Mouse (Mus musculus): ENCODE data around the gene Rbm17. TPM values are rescaled to one million over a fixed set of nuclear protein-coding genes. Genes with fewer than 3 reads are reported as not detected.
"Not testable (repeated sequence)": the region's sequence is repeated elsewhere in the genome, so short reads cannot be mapped to it uniquely, and the experiment has no call there.

Rbm17 gene
- total RNA-seq, 2 experiments from 2014 or later, result 85.7 to 86.6 TPM

DNA sequence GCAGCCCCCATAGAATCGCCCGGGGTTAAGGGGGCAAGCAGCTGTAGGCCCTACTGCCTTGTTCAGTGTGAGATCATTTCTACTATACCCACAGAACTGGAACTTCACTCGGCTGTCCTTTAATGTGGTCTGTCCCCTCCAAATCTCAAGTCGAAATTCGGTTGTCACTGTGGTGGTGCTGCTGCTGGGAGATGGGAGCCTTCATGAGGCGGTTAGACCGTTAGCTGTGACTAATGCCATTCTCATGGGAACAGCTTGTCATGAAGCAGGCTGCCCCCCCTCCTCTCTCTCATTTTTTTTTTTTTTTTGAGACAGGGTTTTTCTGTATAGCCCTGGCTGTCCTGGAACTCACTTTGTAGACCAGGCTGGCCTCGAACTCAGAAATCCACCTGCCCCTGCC lies 19.2 kb upstream of the Rbm17 start:
- Histone ChIP-seq H3K4me3 (no peak overlapping the region), H3K27ac (no peak overlapping the region)
- no peak for TF ChIP-seq CTCF (conservative IDR thresholded peaks at IDR 0.05)
- no peak for DNase-seq (ENCODE audit: low spot score in 2 of 2)

DNA sequence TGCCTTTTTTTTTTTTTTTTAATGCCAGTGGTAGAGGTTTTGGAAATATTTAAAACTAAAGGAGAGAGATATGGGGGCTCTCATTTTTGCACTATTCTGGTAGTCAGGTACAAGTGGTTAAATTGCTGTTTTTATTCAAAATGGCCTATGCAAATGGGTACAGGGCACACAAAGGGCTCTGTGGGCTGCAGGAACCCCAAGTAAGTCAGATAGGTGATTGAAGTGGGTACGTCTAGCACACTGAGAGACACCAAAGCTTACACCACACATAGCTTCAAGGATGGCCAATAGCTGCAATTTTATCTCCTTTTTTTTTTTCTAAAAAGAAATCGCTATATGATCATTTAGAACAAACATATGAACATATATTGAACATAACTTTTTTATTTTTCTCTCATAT lies 15.6 kb upstream of the Rbm17 start:
- DNase-seq (ENCODE audit: low spot score in 2 of 2), result no peak
- TF ChIP-seq CTCF (conservative IDR thresholded peaks at IDR 0.05), result no peak
- Histone ChIP-seq H3K27ac (no peak overlapping the region), H3K4me3 (no peak overlapping the region)

DNA sequence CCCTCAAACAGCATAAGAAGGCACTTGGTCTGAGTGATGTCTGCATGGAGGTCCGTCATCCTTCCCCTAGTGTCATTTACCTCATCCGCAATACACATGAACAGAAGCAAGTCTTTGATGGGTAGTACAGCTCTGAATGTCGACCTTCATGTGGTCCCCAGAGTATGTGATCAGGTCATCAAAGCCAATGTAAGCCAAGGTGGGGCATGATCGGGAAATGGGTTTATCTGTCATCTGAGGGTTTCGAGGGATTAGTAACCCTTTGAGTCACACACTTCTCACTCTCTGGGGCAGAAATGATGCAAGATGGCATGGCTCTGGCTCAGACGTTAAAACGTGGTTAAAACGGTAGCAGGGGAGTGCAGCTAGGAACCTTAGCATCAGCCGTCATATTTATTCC lies 12.9 kb upstream of the Rbm17 start:
- no peak for DNase-seq (ENCODE audit: low spot score in 2 of 2)
- no peak overlapping the region for H3K27ac ChIP-seq
- TF ChIP-seq CTCF (conservative IDR thresholded peaks at IDR 0.05), result no peak

DNA sequence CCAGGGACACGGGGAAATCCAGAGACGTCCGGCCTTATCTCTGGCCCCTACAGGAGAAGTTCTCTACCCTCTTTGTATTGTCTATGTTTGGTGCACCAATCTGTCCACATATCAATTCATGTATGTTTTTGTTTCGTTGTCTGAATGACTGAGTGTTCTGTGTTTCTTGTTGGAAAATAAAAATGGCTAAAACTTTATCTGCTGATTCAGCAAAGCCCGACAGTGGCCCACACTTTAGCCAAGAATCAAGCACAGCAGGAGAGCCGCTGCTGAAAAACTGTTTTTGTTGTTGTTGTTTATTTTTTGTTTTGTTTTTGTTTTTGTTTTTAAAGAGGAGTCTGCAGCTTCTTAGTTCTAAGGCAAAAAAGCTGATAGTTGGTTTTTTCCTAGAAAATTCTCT lies 9.0 kb upstream of the Rbm17 start:
- H3K4me3 ChIP-seq; H3K27ac ChIP-seq; DNase-seq (ENCODE audit: low spot score in 2 of 2): not testable (repeated sequence)

More for the DNA sequence above, 12.9 kb upstream of the Rbm17 start:
- H3K4me3 ChIP-seq, result no peak overlapping the region

DNA sequence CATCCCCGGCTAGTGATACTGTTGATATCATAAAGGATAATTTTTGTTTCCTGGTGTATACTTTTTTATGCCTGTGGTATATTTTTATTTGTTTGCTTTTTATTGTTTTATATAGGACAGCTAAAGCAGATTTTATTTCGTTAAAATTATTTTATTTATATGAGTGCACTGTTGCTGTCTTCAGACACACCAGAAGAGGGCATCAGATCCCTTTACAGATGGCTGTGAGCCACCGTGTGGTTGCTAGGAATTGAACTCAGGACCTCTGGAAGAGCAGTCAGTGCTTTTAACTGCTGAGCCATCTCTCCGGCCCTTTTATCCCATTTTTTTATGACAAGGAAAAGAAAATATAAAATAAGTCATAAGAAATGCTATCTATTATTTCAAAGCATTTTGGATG lies 2.8 kb upstream of the Rbm17 start:
- H3K27ac ChIP-seq; DNase-seq (ENCODE audit: low spot score in 2 of 2); H3K4me3 ChIP-seq: not testable (repeated sequence)
- peak; percentile 18; the same call in 1 of the 2 replicates for TF ChIP-seq CTCF (conservative IDR thresholded peaks at IDR 0.05)

DNA sequence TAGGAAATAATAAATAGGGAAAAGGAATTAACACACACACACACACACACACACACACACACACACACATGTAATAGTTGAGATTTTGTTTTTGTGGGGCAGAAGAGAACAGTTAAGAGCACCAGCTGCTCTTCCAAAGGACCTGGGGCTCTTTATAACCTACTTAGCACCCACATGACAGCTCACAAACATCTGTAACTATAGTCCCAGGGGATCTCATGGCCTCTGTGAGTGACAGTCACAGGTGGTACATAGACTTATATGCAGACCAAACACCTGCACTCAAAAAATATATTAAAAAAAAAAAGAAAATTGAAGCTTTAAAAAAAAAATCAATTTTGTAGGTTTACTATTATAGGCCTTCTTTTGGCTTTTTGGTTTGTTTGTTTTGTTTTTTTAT lies 958 bp upstream of the Rbm17 start:
- DNase-seq (ENCODE audit: low spot score in 2 of 2), result no peak
- no peak overlapping the region for H3K27ac ChIP-seq
- no peak overlapping the region for H3K4me3 ChIP-seq
- TF ChIP-seq CTCF (conservative IDR thresholded peaks at IDR 0.05), result no peak

DNA sequence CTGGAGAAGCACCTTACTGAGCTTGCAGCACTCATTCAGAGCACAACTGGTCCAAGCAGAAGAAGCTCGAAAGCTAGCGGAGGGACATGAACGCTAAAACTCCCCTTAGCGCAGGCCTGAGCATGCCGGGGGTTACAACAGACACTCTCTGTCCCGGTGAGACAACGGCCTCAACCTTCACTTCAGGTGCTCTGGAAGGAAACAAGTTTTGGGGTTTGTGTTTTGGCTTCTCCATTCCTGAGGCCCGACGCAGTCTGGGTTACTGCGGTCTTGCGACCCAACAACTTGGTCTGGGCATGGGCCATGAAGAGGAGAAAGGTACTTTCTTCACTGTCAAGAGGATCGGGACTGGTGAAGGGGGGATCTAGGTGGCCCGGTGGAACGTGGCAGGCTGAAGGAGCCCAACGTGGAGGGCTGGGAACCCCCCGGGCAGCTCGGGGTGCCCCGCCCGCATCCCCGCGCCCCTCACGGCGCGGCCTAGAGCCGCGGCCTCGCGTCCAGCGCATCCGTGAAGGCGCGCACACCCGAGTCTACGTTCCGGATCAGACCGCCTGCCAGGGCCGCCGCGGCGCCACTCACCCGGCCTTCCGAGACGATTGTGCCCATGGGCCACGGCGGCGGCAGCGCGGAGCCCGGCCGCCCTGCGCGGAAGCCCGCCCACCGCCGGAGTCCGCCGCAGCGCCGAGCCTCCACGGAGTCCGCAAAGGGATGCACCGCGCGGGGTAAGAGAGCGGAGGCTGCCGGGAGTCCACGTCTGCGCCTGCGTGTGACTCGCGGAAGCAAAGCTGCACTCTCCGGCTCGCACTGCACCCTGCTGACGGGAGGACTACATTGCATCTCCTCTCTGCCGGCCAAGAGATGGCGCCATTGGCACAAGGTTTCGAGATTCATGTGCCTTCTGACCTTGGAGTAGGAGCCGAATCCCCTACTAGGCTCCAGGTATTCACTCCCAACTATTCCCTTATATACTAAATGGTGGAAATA lies 1.2 kb downstream of the Rbm17 start:
- peak; percentile 99 for TF ChIP-seq CTCF (conservative IDR thresholded peaks at IDR 0.05)
- DNase-seq (ENCODE audit: low spot score in 2 of 2), result peak; percentile 94 to 95
- Histone ChIP-seq H3K4me3 (peak overlapping the region; percentile 72), H3K27ac (peak overlapping the region; percentile 95)

DNA sequence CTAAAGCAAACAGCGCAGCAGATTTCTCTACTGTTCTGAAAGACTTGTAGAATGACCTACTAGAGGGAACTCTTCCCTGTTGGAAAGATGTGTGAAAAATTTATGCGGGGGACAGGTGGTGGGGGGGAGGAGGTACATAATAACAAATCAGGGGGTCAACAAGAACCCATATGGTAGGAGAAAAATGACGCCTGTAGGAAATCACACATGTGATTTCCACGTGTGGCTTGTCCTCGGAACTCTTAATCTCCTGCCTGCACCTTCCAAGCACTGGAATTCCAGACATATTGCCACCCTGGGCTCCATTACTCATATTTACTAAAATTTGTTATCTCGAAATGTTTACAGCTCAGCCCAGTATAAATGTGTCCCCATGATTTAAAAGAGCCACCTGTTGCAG lies 2.2 kb downstream of the Rbm17 start:
- H3K27ac ChIP-seq, result no peak overlapping the region
- DNase-seq (ENCODE audit: low spot score in 2 of 2), result no peak
- no peak for TF ChIP-seq CTCF (conservative IDR thresholded peaks at IDR 0.05)
- H3K4me3 ChIP-seq, result peak overlapping the region; percentile 72

DNA sequence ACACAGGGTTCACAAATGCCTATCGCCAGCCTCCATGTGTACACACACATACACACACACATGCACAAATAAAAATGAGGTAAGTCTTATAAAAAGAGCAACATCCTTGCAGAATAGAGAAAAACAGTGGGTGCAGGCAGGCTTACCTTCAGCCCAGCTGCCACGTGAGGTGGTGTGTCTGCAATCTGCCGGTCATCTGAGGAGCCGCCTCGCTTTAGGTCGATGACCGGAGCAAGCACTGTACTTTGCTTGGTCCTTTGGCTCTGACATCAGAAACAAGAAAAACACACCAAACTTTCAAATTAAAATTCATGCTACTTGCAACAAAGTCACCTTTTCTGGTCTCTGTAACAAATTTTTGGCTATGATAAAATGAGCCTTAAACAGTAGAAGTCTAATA lies 6.0 kb downstream of the Rbm17 start:
- Histone ChIP-seq H3K4me3 (no peak overlapping the region), H3K27ac (no peak overlapping the region)
- no peak for TF ChIP-seq CTCF (conservative IDR thresholded peaks at IDR 0.05)
- no peak for DNase-seq (ENCODE audit: low spot score in 2 of 2)

DNA sequence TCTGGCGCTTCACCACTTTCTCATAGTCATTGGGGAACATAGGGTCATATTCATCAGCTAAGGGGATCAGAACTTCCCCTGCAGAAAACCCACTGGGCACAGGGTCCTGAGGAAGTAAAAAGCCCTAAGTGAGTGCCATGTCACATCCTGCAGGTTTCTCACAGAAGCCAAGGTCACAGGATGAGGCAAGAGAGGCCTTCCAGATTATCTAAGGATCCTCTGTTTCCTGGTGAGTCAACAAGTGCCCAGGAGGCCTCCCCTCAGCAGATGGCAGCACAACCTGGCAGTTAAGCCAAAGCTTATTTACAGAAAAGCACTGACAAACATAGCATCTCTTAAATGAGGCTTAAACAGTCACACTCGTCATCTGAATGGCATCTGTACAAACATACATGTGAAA lies 7.3 kb downstream of the Rbm17 start:
- H3K4me3 ChIP-seq, result no peak overlapping the region
- TF ChIP-seq CTCF (conservative IDR thresholded peaks at IDR 0.05), result no peak
- no peak overlapping the region for H3K27ac ChIP-seq
- DNase-seq (ENCODE audit: low spot score in 2 of 2), result no peak

DNA sequence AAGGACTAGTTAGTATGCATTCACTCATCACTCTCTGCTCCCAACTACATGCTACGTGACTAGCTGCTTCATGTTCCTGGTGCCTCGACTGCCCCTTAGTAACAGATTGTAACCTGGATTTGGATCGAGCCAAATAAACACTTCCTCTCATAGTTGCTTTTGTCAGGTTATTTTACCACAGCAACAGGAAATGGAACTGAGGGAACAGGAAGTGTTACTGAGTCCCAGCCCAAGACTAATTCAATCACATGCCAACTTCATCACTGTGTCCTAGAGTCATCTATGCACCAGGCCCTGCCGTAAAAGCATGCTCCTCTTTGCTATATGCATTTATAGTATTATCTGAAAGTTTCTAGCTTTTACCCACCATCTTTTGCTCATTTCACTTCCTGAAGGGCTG lies 16.0 kb downstream of the Rbm17 start:
- no peak for TF ChIP-seq CTCF (conservative IDR thresholded peaks at IDR 0.05)
- DNase-seq (ENCODE audit: low spot score in 2 of 2), result no peak
- Histone ChIP-seq H3K27ac (no peak overlapping the region), H3K4me3 (no peak overlapping the region)

DNA sequence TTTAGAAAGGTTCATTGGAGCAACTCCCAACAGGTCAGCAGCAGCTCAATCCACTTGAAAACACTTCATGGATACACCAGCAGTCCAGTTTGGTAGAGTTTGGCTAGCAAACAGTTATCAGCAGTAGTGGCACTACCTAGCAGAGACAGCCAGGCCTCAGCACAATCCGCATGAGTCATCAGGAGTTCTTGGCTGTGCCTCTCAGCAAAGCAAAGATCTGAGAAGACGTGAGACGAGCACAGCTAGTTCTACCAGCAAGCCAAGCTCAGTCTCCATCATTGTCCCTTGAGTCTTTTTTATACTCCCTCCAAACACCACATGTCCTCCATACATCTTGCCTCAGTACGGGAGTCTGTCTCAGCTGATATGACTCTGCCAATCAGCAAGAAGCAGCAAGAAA lies 24.6 kb downstream of the Rbm17 start:
- Histone ChIP-seq H3K4me3 (no peak overlapping the region), H3K27ac (no peak overlapping the region)
- no peak for TF ChIP-seq CTCF (conservative IDR thresholded peaks at IDR 0.05)
- no peak for DNase-seq (ENCODE audit: low spot score in 2 of 2)

DNA sequence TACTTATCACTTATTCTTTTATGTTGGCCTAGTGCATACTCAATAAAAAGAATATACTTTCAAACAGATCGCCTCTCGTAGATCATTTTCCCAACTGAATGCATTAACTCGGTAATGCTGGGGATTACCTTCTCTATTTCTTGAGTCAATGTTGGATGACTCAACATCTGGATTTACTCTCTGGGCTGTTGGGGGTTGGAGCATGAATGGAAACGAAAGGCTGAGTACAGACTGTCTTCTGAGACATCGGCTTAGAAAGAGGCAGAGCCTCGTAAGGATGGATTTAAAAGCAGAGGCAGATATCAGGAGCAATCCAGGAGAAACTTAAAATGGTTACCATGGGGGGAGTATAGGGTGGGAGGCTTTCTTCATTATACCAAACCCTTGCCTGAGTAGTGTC lies 25.8 kb downstream of the Rbm17 start:
- H3K4me3 ChIP-seq, result no peak overlapping the region
- no peak for TF ChIP-seq CTCF (conservative IDR thresholded peaks at IDR 0.05)
- no peak for DNase-seq (ENCODE audit: low spot score in 2 of 2)

DNA sequence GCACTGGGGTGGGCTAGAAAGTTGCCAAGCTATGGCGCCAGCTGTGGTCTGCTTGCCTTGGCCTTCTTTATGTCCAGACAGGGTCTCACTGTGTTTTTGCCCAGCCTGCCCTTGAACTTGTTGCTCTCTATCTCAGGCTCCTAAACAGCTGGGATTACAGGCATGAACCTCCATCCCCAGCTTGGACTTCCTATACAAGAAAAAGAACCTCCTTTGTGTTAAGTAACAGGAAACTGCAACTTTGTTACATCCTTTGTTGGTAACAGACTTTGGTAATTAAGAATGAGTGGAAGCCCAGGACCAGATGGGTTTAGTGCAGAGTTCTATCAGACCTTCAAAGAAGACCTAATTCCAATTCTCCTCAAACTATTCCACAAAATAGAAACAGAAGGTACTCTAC lies 30.3 kb downstream of the Rbm17 start:
- Histone ChIP-seq H3K27ac (no peak overlapping the region), H3K4me3 (no peak overlapping the region)
- TF ChIP-seq CTCF (conservative IDR thresholded peaks at IDR 0.05), result no peak
- no peak for DNase-seq (ENCODE audit: low spot score in 2 of 2)

More for the DNA sequence above, 25.8 kb downstream of the Rbm17 start:
- H3K27ac ChIP-seq, result no peak overlapping the region

Data from layer of hippocampus, adult 2 months (tissue).